Mouse (Mus musculus) kidney, embryonic 16.5 days (tissue): Measurements from ENCODE around the gene Ddx25. TPM values are rescaled to one million over a fixed set of nuclear protein-coding genes. Genes with fewer than 3 reads are reported as not detected.

Experiments used
- ATAC-seq: fragments of 200-750 bp; cut with Nextera tagmentation; 2 replicates; pipeline ENCODE4 v1.8.0; 2017; ENCODE audit warnings: moderate TSS enrichment; ENCODE audit not compliant: low FRiP score, low TSS enrichment
- H3K27ac ChIP-seq: fragments of 300-500 bp; sonication (generic); 2 replicates; pipeline ENCODE4 v1.5.1; 2014; ENCODE audit warnings: low read length
- H3K27me3 ChIP-seq: fragments of 300-500 bp; sonication (generic); 2 replicates; pipeline ENCODE4 v1.6.1; 2014; ENCODE audit warnings: low read length, control low read depth, mixed read lengths; ENCODE audit not compliant: insufficient read depth
- H3K36me3 ChIP-seq: fragments of 300-500 bp; sonication (generic); 2 replicates; pipeline ENCODE4 v1.6.1; 2014; ENCODE audit warnings: low read length, control low read depth, mixed read lengths; ENCODE audit not compliant: insufficient read depth
- H3K4me1 ChIP-seq: fragments of 300-500 bp; sonication (generic); 2 replicates; pipeline ENCODE4 v1.6.1; 2014; ENCODE audit warnings: low read length, control low read depth, mixed read lengths; ENCODE audit not compliant: insufficient read depth
- H3K4me2 ChIP-seq: fragments of 300-500 bp; sonication (generic); replicated peaks from 2 replicates; pipeline ENCODE4 v1.6.1; 2014; ENCODE audit warnings: low read depth, low read length
- H3K4me3 ChIP-seq: fragments of 300-500 bp; sonication (generic); 2 replicates; pipeline ENCODE4 v1.5.1; 2014; ENCODE audit warnings: mild to moderate bottlenecking, low read length
- H3K9ac ChIP-seq: fragments of 300-500 bp; sonication (generic); replicated peaks from 2 replicates; pipeline ENCODE4 v1.6.1; 2014; ENCODE audit warnings: low read length
- H3K9me3 ChIP-seq: fragments of 300-500 bp; sonication (generic); 2 replicates; pipeline ENCODE4 v1.6.1; 2016; ENCODE audit warnings: low read length, control low read depth
- WGBS: fragments of 180-500 bp; shearing (Covaris S2); extraction: QIAGEN DNeasy Blood & Tissue Kit; methylation state at CpG from one replicate; pipeline ENCODE4 v1.1.7; 2014; 5-methylcytosine and 5-hydroxymethylcytosine counted together
- polyA plus RNA-seq: library from polyadenylated mRNA; unstranded; fragments of >200 nt; fragmentation: Nextera tagmentation; extraction: Ambion mirVana; gene quantifications from 2 replicates; pipeline ENCODE4 v1.2.1, GENCODE M21; 2015

Gene Ddx25
- polyA plus RNA-seq, 1 experiment from 2014 or later = 2.3 TPM

- WGBS = 83% methylated on average over 14 of the region's 14 CpGs
- no peak for ATAC-seq
Observed at GRCm38 (mm10) chr9:35543099-35543860, 15.0 kb downstream of the Ddx25 start.

GRCm38 (mm10) chr9:35541941-35542340 is 16.4 kb downstream of the Ddx25 start:
- WGBS = 68% methylated on average over 6 of the region's 6 CpGs
- no peak overlapping the region for H3K4me2 ChIP-seq
- no peaks in the 10 kb centered on the region for H3K27me3 ChIP-seq
- ATAC-seq = no peak
- H3K9me3 ChIP-seq = no peaks in the 10 kb centered on the region
- peaks cover 24% of the 10 kb centered on the region for H3K4me1 ChIP-seq
- no peak overlapping the region for H3K27ac ChIP-seq
- no peak overlapping the region for H3K9ac ChIP-seq
- H3K4me3 ChIP-seq = no peak overlapping the region
- no peaks in the 10 kb centered on the region for H3K36me3 ChIP-seq

More at GRCm38 (mm10) chr9:35543099-35543860, 15.0 kb downstream of the Ddx25 start:
- Histone ChIP-seq H3K27me3 (no peaks in the 10 kb centered on the region), H3K9me3 (no peaks in the 10 kb centered on the region), H3K4me2 (no peak overlapping the region), H3K4me1 (peaks cover 12% of the 10 kb centered on the region; the same call in 1 of the 2 replicates), H3K9ac (no peak overlapping the region), H3K36me3 (no peaks in the 10 kb centered on the region), H3K27ac (no peak overlapping the region), H3K4me3 (no peak overlapping the region)

DNA sequence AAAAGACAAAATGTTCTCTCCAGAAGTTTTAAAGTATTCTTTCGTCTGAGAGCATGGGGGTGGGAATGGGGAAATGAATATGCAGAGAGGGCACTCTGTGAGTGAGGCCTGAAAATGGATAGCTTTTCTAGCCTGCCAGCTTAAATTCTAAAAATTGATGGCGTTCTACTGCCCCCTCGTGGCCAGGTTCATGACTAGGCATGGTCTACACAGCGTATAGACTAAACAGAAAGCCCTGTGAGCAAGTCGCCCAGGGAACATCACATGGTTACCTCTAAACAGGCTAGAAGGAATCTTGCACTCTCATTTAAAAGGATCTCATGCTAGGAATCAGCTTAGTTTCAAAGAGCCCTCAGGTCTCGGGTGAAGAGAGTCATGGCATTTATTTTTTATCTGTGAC is 16.8 kb downstream of the Ddx25 start:
- Histone ChIP-seq H3K9ac (no peak overlapping the region), H3K4me2 (no peak overlapping the region), H3K36me3 (no peaks in the 10 kb centered on the region), H3K27me3 (no peaks in the 10 kb centered on the region), H3K27ac (no peak overlapping the region), H3K9me3 (no peaks in the 10 kb centered on the region), H3K4me1 (peaks cover 24% of the 10 kb centered on the region), H3K4me3 (no peak overlapping the region)
- 7% methylated on average over 6 of the region's 6 CpGs for WGBS
- ATAC-seq = peak; percentile 64

GRCm38 (mm10) chr9:35541024-35541423 is 17.3 kb downstream of the Ddx25 start:
- ATAC-seq = no peak
- Histone ChIP-seq H3K27ac (no peak overlapping the region), H3K9me3 (no peaks in the 10 kb centered on the region), H3K9ac (no peak overlapping the region), H3K36me3 (no peaks in the 10 kb centered on the region), H3K4me1 (peaks cover 24% of the 10 kb centered on the region), H3K4me3 (no peak overlapping the region), H3K4me2 (no peak overlapping the region), H3K27me3 (no peaks in the 10 kb centered on the region)
- WGBS = 81% methylated on average over 5 of the region's 5 CpGs

- no peak overlapping the region for H3K4me2 ChIP-seq
- no peaks in the 10 kb centered on the region for H3K9me3 ChIP-seq
- peak overlapping the region; percentile 20; the same call in 1 of the 2 replicates for H3K27ac ChIP-seq
- H3K4me3 ChIP-seq = no peak overlapping the region
- H3K36me3 ChIP-seq = no peaks in the 10 kb centered on the region
- ATAC-seq = no peak
- H3K4me1 ChIP-seq = peaks cover 24% of the 10 kb centered on the region
- no peaks in the 10 kb centered on the region for H3K27me3 ChIP-seq
- WGBS = 63% methylated on average over 13 of the region's 13 CpGs
- no peak overlapping the region for H3K9ac ChIP-seq
Observed at GRCm38 (mm10) chr9:35539001-35539750, 19.2 kb downstream of the Ddx25 start.

GRCm38 (mm10) chr9:35535876-35536275 is 22.5 kb downstream of the Ddx25 start:
- no peak for ATAC-seq
- Histone ChIP-seq H3K9ac (no peak overlapping the region), H3K4me1 (peaks cover 24% of the 10 kb centered on the region), H3K27ac (no peak overlapping the region), H3K27me3 (no peaks in the 10 kb centered on the region), H3K4me3 (no peak overlapping the region), H3K9me3 (no peaks in the 10 kb centered on the region), H3K36me3 (no peaks in the 10 kb centered on the region), H3K4me2 (no peak overlapping the region)
- 85% methylated on average over 4 of the region's 4 CpGs for WGBS

- Histone ChIP-seq H3K27ac (no peak overlapping the region), H3K4me1 (peaks cover 24% of the 10 kb centered on the region), H3K4me2 (no peak overlapping the region), H3K36me3 (no peaks in the 10 kb centered on the region), H3K9ac (no peak overlapping the region), H3K27me3 (no peaks in the 10 kb centered on the region), H3K9me3 (no peaks in the 10 kb centered on the region), H3K4me3 (no peak overlapping the region)
- peak; percentile 77 for ATAC-seq
- 4% methylated on average over 2 of the region's 2 CpGs for WGBS
Observed at GRCm38 (mm10) chr9:35535110-35535509, 23.2 kb downstream of the Ddx25 start.

DNA sequence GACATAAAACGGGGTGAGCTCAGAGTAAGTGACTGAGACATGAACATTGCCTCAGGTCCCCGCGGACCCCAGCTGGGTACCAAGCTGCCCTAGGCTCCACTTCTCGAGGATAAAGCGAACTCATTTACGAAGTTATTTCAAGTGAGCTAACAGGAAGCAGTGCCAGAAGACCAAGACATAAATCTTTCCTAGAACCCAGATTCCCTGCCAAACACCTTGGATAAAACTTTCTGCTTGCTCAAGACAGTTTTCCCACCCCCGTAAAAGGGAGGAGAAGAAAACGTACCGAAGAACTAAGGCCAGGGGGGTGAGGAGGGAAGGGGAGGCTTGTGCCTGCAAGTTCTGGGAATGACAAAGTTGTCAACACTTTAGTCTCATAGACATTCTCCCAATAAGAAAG is 25.1 kb downstream of the Ddx25 start:
- no peak overlapping the region for H3K27ac ChIP-seq
- no peak overlapping the region for H3K9ac ChIP-seq
- no peaks in the 10 kb centered on the region for H3K27me3 ChIP-seq
- peaks cover 12% of the 10 kb centered on the region for H3K4me1 ChIP-seq
- H3K36me3 ChIP-seq = no peaks in the 10 kb centered on the region
- WGBS = 33% methylated on average over 9 of the region's 9 CpGs
- H3K9me3 ChIP-seq = no peaks in the 10 kb centered on the region
- no peak overlapping the region for H3K4me3 ChIP-seq
- no peak for ATAC-seq
- H3K4me2 ChIP-seq = no peak overlapping the region

GRCm38 (mm10) chr9:35529796-35530195 is 28.5 kb downstream of the Ddx25 start:
- no peak for ATAC-seq
- Histone ChIP-seq H3K27ac (no peak overlapping the region), H3K4me2 (no peak overlapping the region), H3K4me3 (no peak overlapping the region), H3K4me1 (no peaks in the 10 kb centered on the region), H3K9me3 (no peaks in the 10 kb centered on the region), H3K9ac (no peak overlapping the region), H3K36me3 (no peaks in the 10 kb centered on the region), H3K27me3 (no peaks in the 10 kb centered on the region)
- WGBS = 33% methylated on average over 1 of the region's 1 CpGs

DNA sequence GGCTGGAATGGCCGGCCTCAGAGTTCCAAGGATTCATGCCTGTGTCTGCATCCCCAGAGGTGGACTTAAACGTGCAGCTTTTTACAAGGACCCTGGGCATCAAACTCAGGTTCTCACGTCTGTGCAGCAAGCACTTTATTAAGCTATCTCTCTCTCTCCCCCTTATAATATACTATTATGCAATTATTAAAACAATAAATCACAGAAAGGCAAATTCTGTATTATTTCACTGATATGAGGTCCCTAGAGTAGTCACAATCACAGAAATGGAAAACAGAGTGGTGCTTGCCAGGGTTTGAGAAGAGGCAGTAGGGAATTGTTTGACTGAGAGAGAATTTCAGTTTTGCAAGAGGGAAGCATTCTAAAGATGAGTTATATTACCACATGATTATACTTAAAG is 29.2 kb downstream of the Ddx25 start:
- Histone ChIP-seq H3K4me1 (no peaks in the 10 kb centered on the region), H3K27me3 (no peaks in the 10 kb centered on the region), H3K9ac (no peak overlapping the region), H3K4me3 (no peak overlapping the region), H3K4me2 (no peak overlapping the region), H3K36me3 (no peaks in the 10 kb centered on the region), H3K27ac (no peak overlapping the region), H3K9me3 (no peaks in the 10 kb centered on the region)
- ATAC-seq = no peak
- WGBS = 68% methylated on average over 3 of the region's 3 CpGs
